Mouse (Mus musculus): ENCODE measurements around the gene Rasa4.
"Not testable (repeated sequence)": the region's sequence is repeated elsewhere in the genome, so short reads cannot be mapped to it uniquely, and the experiment has no call there.

GRCm38 (mm10) chr5:136113546-136113945, 29.8 kb downstream of the Rasa4 start:
- not testable (repeated sequence) for TF ChIP-seq POLR2A (IDR thresholded peaks at IDR 0.05; ENCODE audit: borderline replicate concordance, insufficient read depth, low read length); CTCF (IDR thresholded peaks at IDR 0.05; ENCODE audit: borderline replicate concordance, insufficient read depth, low read depth, low read length)

Data from cerebellum, adult 2 months (tissue).